Mouse (Mus musculus): ENCODE data around the gene Plod3. TPM values are rescaled to one million over a fixed set of nuclear protein-coding genes. Genes with fewer than 3 reads are reported as not detected.

The Plod3 gene
- polyA plus RNA-seq, 1 experiment: 36.3 TPM

Other genes with a start within 250 kb of the Plod3 start
- gene Col26a1, start 103.8 kb upstream of the Plod3 start, polyA plus RNA-seq (2012; rRNA removed): 11.3 and 11.6 TPM in 2 replicates
- 77.4 and 82.5 TPM in 2 replicates for gene Ift22, start 78.9 kb upstream of the Plod3 start, polyA plus RNA-seq (2012; rRNA removed)
- gene Fis1, start 33.7 kb upstream of the Plod3 start, polyA plus RNA-seq (2012; rRNA removed): 394 and 432 TPM in 2 replicates
- 0.12 and 0.21 TPM in 2 replicates for gene Cldn15, start 20.4 kb upstream of the Plod3 start, polyA plus RNA-seq (2012; rRNA removed)
- gene Znhit1, start 1.0 kb downstream of the Plod3 start, polyA plus RNA-seq (2012; rRNA removed): 88.2 and 106 TPM in 2 replicates
- gene Vgf, start 39.4 kb downstream of the Plod3 start, polyA plus RNA-seq (2012; rRNA removed): 123 and 132 TPM in 2 replicates
- 263 and 311 TPM in 2 replicates for gene Ap1s1, start 59.1 kb downstream of the Plod3 start, polyA plus RNA-seq (2012; rRNA removed)
- gene Serpine1, start 85.2 kb downstream of the Plod3 start, polyA plus RNA-seq (2012; rRNA removed): 1.9 and 2.5 TPM in 2 replicates
- gene Trim56, start 129.2 kb downstream of the Plod3 start, polyA plus RNA-seq (2012; rRNA removed): 2.0 and 2.3 TPM in 2 replicates
- 0.16 TPM in 1 of 2 replicates, not detected in the other for gene Muc3, start 162.3 kb downstream of the Plod3 start, polyA plus RNA-seq (2012; rRNA removed)
- gene Muc3a, start 225.4 kb downstream of the Plod3 start, polyA plus RNA-seq (2012; rRNA removed): 28.3 and 33.2 TPM in 2 replicates

Measured in frontal cortex, adult 2 months (tissue).